Mouse (Mus musculus) right cerebral cortex, postnatal 36 days (tissue): ENCODE measurements around the gene Ahr.

Source experiments
- DNase-seq, 2 experiments: peaks; one replicate each; pipeline ENCODE4 v3.0.0; 2022; ENCODE audit warnings: low spot score in 2 of 2, mixed read lengths in 1 of 2

Gene Ahr

DNA sequence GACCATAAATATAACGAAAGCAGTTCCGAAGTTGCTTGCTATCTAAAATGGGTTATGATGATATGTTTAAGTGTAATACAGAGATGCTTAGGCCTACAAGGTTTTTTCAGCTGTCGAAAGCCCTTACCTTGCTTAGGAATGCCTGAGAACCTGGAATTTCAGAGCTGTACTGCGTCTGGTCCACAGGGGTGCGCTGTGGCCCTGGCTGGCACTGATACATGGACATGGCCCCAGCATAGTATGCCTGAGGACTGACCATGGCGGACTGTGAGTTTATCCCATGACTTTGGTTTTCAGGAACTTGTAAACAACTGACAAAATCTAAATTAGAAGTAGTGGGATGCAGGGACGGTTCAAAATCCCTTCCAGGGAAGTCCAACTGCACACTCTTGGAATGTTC lies 31.3 kb downstream of the Ahr start:
- no peak for DNase-seq

- DNase-seq: no peak
Measured at GRCm38 (mm10) chr12:35501476-35501875, 33.4 kb downstream of the Ahr start.

DNA sequence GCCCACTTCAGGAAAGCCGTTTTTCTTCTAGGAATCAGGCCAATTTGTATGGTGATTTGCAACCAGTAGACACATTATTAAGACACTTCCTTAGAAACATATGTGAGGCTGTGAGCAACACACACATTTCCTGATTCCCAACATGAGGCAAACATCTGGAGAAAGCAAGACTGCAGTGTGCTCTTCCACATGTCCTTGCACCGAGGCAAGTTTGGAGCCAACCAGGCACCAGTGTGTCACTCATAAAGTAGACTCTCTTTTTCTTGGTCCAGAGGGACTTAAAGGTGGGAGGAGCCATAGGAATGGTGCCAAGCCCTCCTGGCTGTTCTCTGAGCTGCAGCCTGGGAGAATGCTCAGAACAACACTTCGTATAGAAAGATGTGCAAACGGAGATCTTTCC lies 39.6 kb downstream of the Ahr start:
- DNase-seq: no peak

- DNase-seq: no peak
Measured at GRCm38 (mm10) chr12:35480764-35481163, 54.1 kb downstream of the Ahr start.

- DNase-seq: no peak
Measured at GRCm38 (mm10) chr12:35478906-35479305, 55.9 kb downstream of the Ahr start.

DNA sequence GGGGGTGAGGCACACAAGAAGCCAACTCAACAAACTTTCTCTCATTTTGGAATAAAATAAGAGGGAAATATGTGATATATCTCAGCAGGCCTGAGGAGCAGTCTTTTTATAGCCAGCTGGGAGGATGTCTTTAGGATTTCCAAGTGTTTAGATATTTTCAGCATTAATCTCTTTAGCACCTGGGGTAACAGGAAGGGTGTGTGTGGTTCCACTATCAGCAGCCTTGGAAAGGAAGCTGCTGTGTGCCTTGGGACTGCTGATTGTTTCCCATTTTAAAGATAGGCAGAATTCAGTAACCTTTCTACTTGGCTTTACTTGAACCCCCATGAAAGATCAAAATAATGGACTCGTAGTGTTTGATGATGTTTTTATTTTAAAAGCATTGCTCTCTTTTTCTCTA lies 71.4 kb downstream of the Ahr start:
- no peak for DNase-seq

- no peak for DNase-seq
Measured at GRCm38 (mm10) chr12:35462667-35463066, 72.2 kb downstream of the Ahr start.

GRCm38 (mm10) chr12:35459662-35460061 lies 75.2 kb downstream of the Ahr start:
- DNase-seq: no peak
